ENCODE assay signal across 26 mouse cellular contexts in the genomic region with DNA sequence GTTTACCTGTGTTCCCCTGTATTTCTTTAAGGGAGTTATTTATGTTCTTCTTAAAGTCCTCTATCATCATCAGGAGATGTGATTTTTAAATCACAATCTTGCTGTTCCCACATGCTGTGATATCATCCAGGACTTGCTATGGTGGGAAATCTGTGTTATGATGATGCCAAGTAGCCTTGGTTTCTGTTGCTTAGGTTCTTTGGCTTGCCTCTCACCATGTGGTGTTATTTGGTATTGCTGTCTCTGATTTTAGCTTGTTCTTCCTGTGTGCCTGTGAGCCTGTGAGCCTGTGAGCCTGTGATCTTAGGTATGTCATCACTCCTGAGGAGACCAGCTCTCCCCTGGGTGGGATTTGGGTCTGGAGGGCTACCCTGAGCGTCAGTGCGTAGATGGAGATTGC.
DNase-seq lines count a peak whose midpoint lies in the region; ATAC-seq and TF ChIP-seq lines count a peak whose summit lies in the region.
"Had no signal": no experiment of that assay in that cellular context is flagged by ENCODE, and none has a peak within 500 bp of the region (broad histone marks: within the 10 kb centered on the region; RNA-seq: fewer than 3 reads in every experiment).

No protein-coding gene starts in this region.

- H3K4me1 ChIP-seq in forebrain, postnatal 0 days (ENCODE audit: insufficient read depth), result no peaks in the 10 kb centered on the region
- H3K4me1 ChIP-seq in forebrain, embryonic 15.5 days, result no peaks in the 10 kb centered on the region
- no peaks in the 10 kb centered on the region for H3K4me1 ChIP-seq in liver, embryonic 14.5 days (replicated peaks; ENCODE audit: control insufficient read depth in 2 of 2, insufficient read depth in 2 of 2, low read length in 1 of 2)
- no peaks in the 10 kb centered on the region for H3K4me1 ChIP-seq in liver, embryonic 12.5 days
- H3K4me1 ChIP-seq: embryonic facial prominence, embryonic 13.5 days; embryonic facial prominence, embryonic 15.5 days; forebrain, embryonic 12.5 days had no signal

- H3K9ac ChIP-seq in forebrain, postnatal 0 days, result no peak overlapping the region
- H3K9ac ChIP-seq in forebrain, embryonic 15.5 days (replicated peaks), result no peak overlapping the region
- H3K9ac ChIP-seq in liver, embryonic 14.5 days (replicated peaks), result no peak overlapping the region
- H3K9ac ChIP-seq in liver, embryonic 12.5 days, result no peak overlapping the region
- H3K9ac ChIP-seq: embryonic facial prominence, embryonic 13.5 days; embryonic facial prominence, embryonic 15.5 days; forebrain, embryonic 12.5 days had no signal

- H3K27me3 ChIP-seq in forebrain, postnatal 0 days (ENCODE audit: insufficient read depth, low read length), result no peaks in the 10 kb centered on the region
- no peaks in the 10 kb centered on the region for H3K27me3 ChIP-seq in forebrain, embryonic 15.5 days
- no peaks in the 10 kb centered on the region for H3K27me3 ChIP-seq in liver, embryonic 14.5 days (ENCODE audit: control insufficient read depth, insufficient read depth, low read length)
- no peaks in the 10 kb centered on the region for H3K27me3 ChIP-seq in liver, embryonic 12.5 days (replicated peaks)
- H3K27me3 ChIP-seq: embryonic facial prominence, embryonic 13.5 days; embryonic facial prominence, embryonic 15.5 days; forebrain, embryonic 12.5 days; Patski had no signal

- DNase-seq in forebrain, postnatal 0 days, result no peak
- DNase-seq in liver, embryonic 14.5 days (ENCODE audit: low read depth in 3 of 3, low spot score in 3 of 3), result no peak
- peak; percentile 12 for DNase-seq in brain, adult 2 months (ENCODE audit: low read depth, low spot score)
- no peak for DNase-seq in heart, adult 9 months (ENCODE audit: low spot score in 2 of 2)
- DNase-seq: adrenal gland, adult 2 months; adrenal gland, postnatal 10 days; adrenal gland, postnatal 25 days; B cell, adult 2 months; cerebellum, adult 11 months; cerebellum, adult 18-20 months; cerebellum, adult 8-10 months; cerebellum, adult 9-11 months; cerebellum, postnatal 14 days; cerebellum, postnatal 36 days; embryo, embryonic 11 days had no signal

- H3K9me3 ChIP-seq in forebrain, postnatal 0 days (ENCODE audit: low read length), result no peaks in the 10 kb centered on the region
- no peaks in the 10 kb centered on the region for H3K9me3 ChIP-seq in forebrain, embryonic 15.5 days
- H3K9me3 ChIP-seq in liver, embryonic 14.5 days (ENCODE audit: control insufficient read depth, low read length), result no peaks in the 10 kb centered on the region
- no peaks in the 10 kb centered on the region for H3K9me3 ChIP-seq in liver, embryonic 12.5 days (replicated peaks)
- H3K9me3 ChIP-seq: embryonic facial prominence, embryonic 15.5 days; G1E had no signal

- no peak overlapping the region for H3K4me2 ChIP-seq in forebrain, postnatal 0 days (ENCODE audit: low read depth)
- H3K4me2 ChIP-seq in forebrain, embryonic 15.5 days (replicated peaks), result no peak overlapping the region
- H3K4me2 ChIP-seq in liver, embryonic 14.5 days (ENCODE audit: low read depth), result no peak overlapping the region
- H3K4me2 ChIP-seq in liver, embryonic 12.5 days, result no peak overlapping the region
- H3K4me2 ChIP-seq: embryonic facial prominence, embryonic 13.5 days; embryonic facial prominence, embryonic 15.5 days; forebrain, embryonic 12.5 days had no signal

- no peak for TF ChIP-seq EP300 in liver, embryonic 14.5 days (IDR thresholded peaks at IDR 0.05; ENCODE audit: low read depth)

- no peak overlapping the region for H3K4me3 ChIP-seq in forebrain, postnatal 0 days (ENCODE audit: low read depth, low read length)
- no peak overlapping the region for H3K4me3 ChIP-seq in forebrain, embryonic 15.5 days
- no peak overlapping the region for H3K4me3 ChIP-seq in liver, embryonic 14.5 days (ENCODE audit: insufficient read depth in 1 of 2, low read depth in 2 of 2, low read length in 2 of 2)
- H3K4me3 ChIP-seq in liver, embryonic 12.5 days, result no peak overlapping the region
- H3K4me3 ChIP-seq: embryonic facial prominence, embryonic 13.5 days; embryonic facial prominence, embryonic 15.5 days; erythroblast, embryonic 14.5 days; forebrain, embryonic 10.5 days; forebrain, embryonic 12.5 days had no signal

- 97% methylated on average over 2 of the region's 2 CpGs for WGBS in forebrain, postnatal 0 days
- 93% methylated on average over 2 of the region's 2 CpGs for WGBS in forebrain, embryonic 15.5 days
- 95% methylated on average over 2 of the region's 2 CpGs for WGBS in liver, embryonic 14.5 days (ENCODE audit: insufficient replicate concordance)
- WGBS in liver, embryonic 12.5 days (ENCODE audit: insufficient replicate concordance), result 98% methylated on average over 2 of the region's 2 CpGs

- H3K27ac ChIP-seq in forebrain, postnatal 0 days (ENCODE audit: low read depth, low read length), result no peak overlapping the region
- no peak overlapping the region for H3K27ac ChIP-seq in forebrain, embryonic 15.5 days (replicated peaks)
- H3K27ac ChIP-seq in liver, embryonic 14.5 days, result no peak overlapping the region
- no peak overlapping the region for H3K27ac ChIP-seq in liver, embryonic 12.5 days
- H3K27ac ChIP-seq: embryonic facial prominence, embryonic 13.5 days; embryonic facial prominence, embryonic 15.5 days; forebrain, embryonic 10.5 days; forebrain, embryonic 12.5 days had no signal

- no peaks in the 10 kb centered on the region for H3K36me3 ChIP-seq in forebrain, postnatal 0 days (ENCODE audit: insufficient read depth)
- H3K36me3 ChIP-seq in forebrain, embryonic 15.5 days, result 0 out of 2 replicates have a peak, but pooled peaks cover 2% of the 10 kb centered on the region
- peaks cover 13% of the 10 kb centered on the region for H3K36me3 ChIP-seq in liver, embryonic 14.5 days (replicated peaks; ENCODE audit: control insufficient read depth, insufficient read depth, low read depth)
- peaks cover 49% of the 10 kb centered on the region for H3K36me3 ChIP-seq in liver, embryonic 12.5 days
- H3K36me3 ChIP-seq: embryonic facial prominence, embryonic 15.5 days; forebrain, embryonic 12.5 days had no signal

- 0 out of 2 replicates have a peak, but pooled peaks have one; percentile 8 for ATAC-seq in forebrain, postnatal 0 days
- no peak for ATAC-seq in forebrain, embryonic 15.5 days (replicated peaks)
- ATAC-seq in liver, embryonic 14.5 days (ENCODE audit: insufficient read depth), result no peak
- no peak for ATAC-seq in liver, embryonic 12.5 days
- no peak for ATAC-seq in CD4-positive, CD25-positive, alpha-beta regulatory T cell, adult 4 months
- ATAC-seq: forebrain, embryonic 14.5 days; Patski had no signal

- TF ChIP-seq CTCF in forebrain, postnatal 0 days (IDR thresholded peaks at IDR 0.05; ENCODE audit: low read depth), result no peak
- 0 out of 2 replicates have a peak, but pooled peaks have one; percentile 14 for TF ChIP-seq CTCF in liver, embryonic 14.5 days (IDR thresholded peaks at IDR 0.05; ENCODE audit: low read depth)
